Mouse (Mus musculus) layer of hippocampus, adult 2 months (tissue): ENCODE data around the gene Acp7. TPM values are rescaled to one million over a fixed set of nuclear protein-coding genes. Genes with fewer than 3 reads are reported as not detected.
"Not testable (repeated sequence)": the region's sequence is repeated elsewhere in the genome, so short reads cannot be mapped to it uniquely, and the experiment has no call there.

Experiments used
- DNase-seq, 2 experiments: peaks; one replicate each; pipeline ENCODE4 v3.0.0; 2022; ENCODE audit warnings: low spot score in 2 of 2
- H3K27ac ChIP-seq: fragments of 200-600 bp; 2 replicates; pipeline ENCODE4 v1.8.1; 2022
- H3K4me3 ChIP-seq: fragments of 200-600 bp; 2 replicates; pipeline ENCODE4 v1.8.1; 2022; ENCODE audit warnings: mild to moderate bottlenecking
- CTCF ChIP-seq: fragments of 200-600 bp; conservative IDR thresholded peaks from 2 replicates; pipeline ENCODE4 v1.8.1; 2022; ENCODE audit warnings: antibody characterized with exemption, mild to moderate bottlenecking, moderate library complexity
- long read RNA-seq, 2 experiments: library from polyadenylated mRNA; stranded (forward); transcript quantifications; one replicate each; pipeline ENCODE4 v2.0.0; 2021; ENCODE audit warnings: borderline mapping rate in 2 of 2
- total RNA-seq, 2 experiments: library from RNA; stranded (reverse); gene quantifications; 2 replicates each; pipeline ENCODE4 v1.2.3; 2021

Gene Acp7
- total RNA-seq = 1 to 10 TPM; 1.2 to 2.2 TPM
- long read RNA-seq, experiment 1 = 0 reads
- long read RNA-seq, experiment 2 = 0 reads

GRCm38 (mm10) chr7:28631073-28631472, at the start of gene Acp7:
Gene Acp7, minus strand, starts transcription at chr7:28631332.
- TF ChIP-seq CTCF = no peak
- DNase-seq = no peak
- no peak within 1 kb of the TSS for H3K27ac ChIP-seq
- peak within 1 kb of the TSS; percentile 36 for H3K4me3 ChIP-seq

GRCm38 (mm10) chr7:28677624-28678023, 46.5 kb upstream of the Acp7 start:
- no peak overlapping the region for H3K27ac ChIP-seq
- DNase-seq = no peak
- TF ChIP-seq CTCF = no peak
- H3K4me3 ChIP-seq = no peak overlapping the region

- TF ChIP-seq CTCF = no peak
- H3K4me3 ChIP-seq = no peak overlapping the region
- H3K27ac ChIP-seq = no peak overlapping the region
- DNase-seq = no peak
Measured at GRCm38 (mm10) chr7:28676811-28677541, 45.8 kb upstream of the Acp7 start.

- no peak overlapping the region for H3K4me3 ChIP-seq
- DNase-seq = no peak
- H3K27ac ChIP-seq = no peak overlapping the region
- peak; percentile 71 for TF ChIP-seq CTCF
Measured at GRCm38 (mm10) chr7:28675746-28676145, 44.6 kb upstream of the Acp7 start.

- no peak for TF ChIP-seq CTCF
- no peak overlapping the region for H3K4me3 ChIP-seq
- H3K27ac ChIP-seq = no peak overlapping the region
- no peak for DNase-seq
Measured at GRCm38 (mm10) chr7:28674994-28675393, 43.9 kb upstream of the Acp7 start.

GRCm38 (mm10) chr7:28672786-28673185, 41.7 kb upstream of the Acp7 start:
- not testable (repeated sequence) for H3K4me3 ChIP-seq, DNase-seq, H3K27ac ChIP-seq

- Histone ChIP-seq H3K4me3 (no peak overlapping the region), H3K27ac (no peak overlapping the region)
- no peak for DNase-seq
- no peak for TF ChIP-seq CTCF
Measured at GRCm38 (mm10) chr7:28672276-28672675, 41.1 kb upstream of the Acp7 start.

- Histone ChIP-seq H3K4me3 (no peak overlapping the region), H3K27ac (no peak overlapping the region)
- no peak for TF ChIP-seq CTCF
- DNase-seq = no peak
Measured at GRCm38 (mm10) chr7:28671172-28671571, 40.0 kb upstream of the Acp7 start.

GRCm38 (mm10) chr7:28665620-28666579, 34.8 kb upstream of the Acp7 start:
- no peak for TF ChIP-seq CTCF
- H3K27ac ChIP-seq = no peak overlapping the region
- H3K4me3 ChIP-seq = peak overlapping the region; percentile 11; the same call in 1 of the 2 replicates
- peak in 1 of 2 experiments; percentile 14 for DNase-seq

GRCm38 (mm10) chr7:28656430-28656829, 25.3 kb upstream of the Acp7 start:
- no peak overlapping the region for H3K4me3 ChIP-seq
- no peak for DNase-seq
- no peak overlapping the region for H3K27ac ChIP-seq
- TF ChIP-seq CTCF = no peak

GRCm38 (mm10) chr7:28651157-28651556, 20.0 kb upstream of the Acp7 start:
- DNase-seq = no peak
- no peak overlapping the region for H3K4me3 ChIP-seq
- H3K27ac ChIP-seq = no peak overlapping the region
- TF ChIP-seq CTCF = peak; percentile 56

- 0 out of 2 replicates have a peak, but pooled peaks have one; percentile 14 for TF ChIP-seq CTCF
- no peak for DNase-seq
- Histone ChIP-seq H3K27ac (no peak overlapping the region), H3K4me3 (no peak overlapping the region)
Measured at GRCm38 (mm10) chr7:28647016-28647415, 15.9 kb upstream of the Acp7 start.

- TF ChIP-seq CTCF = no peak
- H3K4me3 ChIP-seq = no peak overlapping the region
- DNase-seq = no peak
- no peak overlapping the region for H3K27ac ChIP-seq
Measured at GRCm38 (mm10) chr7:28645947-28646475, 14.9 kb upstream of the Acp7 start.
